Comparison of ENCODE assay signal across 9 mouse cellular contexts in the genomic region with DNA sequence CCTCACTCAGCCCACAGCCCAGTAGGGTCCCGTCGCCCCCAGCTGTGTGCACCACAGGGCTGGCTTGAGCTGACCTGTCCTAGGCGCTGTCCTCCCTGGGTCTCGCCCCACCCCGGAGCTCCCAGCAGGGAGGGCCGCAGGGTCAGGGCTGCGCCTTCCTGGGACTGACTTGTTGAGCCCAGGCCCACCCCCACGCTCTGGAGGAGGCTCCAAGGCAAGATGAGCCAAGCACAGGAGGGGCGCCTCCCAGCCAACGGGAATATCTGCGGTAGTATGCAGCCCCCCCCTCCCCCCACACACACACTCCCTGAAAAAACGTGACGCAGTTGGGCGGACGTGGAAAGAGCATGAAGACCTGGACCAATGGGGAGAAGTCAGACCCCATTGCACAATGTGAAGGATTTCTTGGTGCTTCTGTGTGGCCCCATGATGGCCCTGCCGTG. TPM values are rescaled to one million over a fixed set of nuclear protein-coding genes. Genes with fewer than 3 reads are reported as not detected.
DNase-seq lines count a peak whose midpoint lies in the region; ATAC-seq and TF ChIP-seq lines count a peak whose summit lies in the region.
"Had no signal": no experiment of that assay in that cellular context is flagged by ENCODE, and none has a peak within 500 bp of the region (broad histone marks: within the 10 kb centered on the region; RNA-seq: fewer than 3 reads in every experiment).

No protein-coding gene starts in this region.

- H3K27ac ChIP-seq in forebrain, embryonic 14.5 days (ENCODE audit: low read depth, low read length) = no peak overlapping the region
- H3K27ac ChIP-seq in hindbrain, embryonic 10.5 days = peak overlapping the region; percentile 82
- peak overlapping the region; percentile 68; the same call in 1 of the 2 replicates for H3K27ac ChIP-seq in lung, embryonic 14.5 days (ENCODE audit: low read depth)

- no peak for ATAC-seq in erythroblast, adult 5-6 weeks (replicated peaks; ENCODE audit: low FRiP score, poor library complexity, severe bottlenecking)
- peak; percentile 34; the same call in 1 of the 2 replicates for ATAC-seq in forebrain, embryonic 14.5 days
- peak; percentile 91 for ATAC-seq in lung, embryonic 14.5 days (ENCODE audit: insufficient read depth)
- ATAC-seq in neutrophil, adult 5-6 weeks (ENCODE audit: extremely low read depth, insufficient number of reproducible peaks, low FRiP score, poor library complexity, severe bottlenecking) = peak; percentile 82

- peak; percentile 35 for DNase-seq in forebrain, embryonic 14.5 days (ENCODE audit: low spot score)
- DNase-seq in hindbrain, embryonic 10.5 days (ENCODE audit: low spot score) = peak; percentile 56
- peak; percentile 79 for DNase-seq in lung, embryonic 14.5 days
- DNase-seq in layer of hippocampus, postnatal 25 days (ENCODE audit: extremely low spot score in 1 of 2, low spot score in 1 of 2) = no peak
- DNase-seq in c-Kit-positive CD71-positive TER-119-positive erythroid progenitor cells, embryonic 14.5 days (ENCODE audit: low spot score) = no peak

- H3K9me3 ChIP-seq in erythroblast, embryonic 14.5 days (ENCODE audit: control insufficient read depth, low read length) = no peaks in the 10 kb centered on the region
- H3K9me3 ChIP-seq in forebrain, embryonic 14.5 days (replicated peaks; ENCODE audit: control insufficient read depth, low read length) = no peaks in the 10 kb centered on the region
- no peaks in the 10 kb centered on the region for H3K9me3 ChIP-seq in hindbrain, embryonic 10.5 days
- no peaks in the 10 kb centered on the region for H3K9me3 ChIP-seq in lung, embryonic 14.5 days (ENCODE audit: low read depth, low read length)

- H3K36me3 ChIP-seq in erythroblast, embryonic 14.5 days (ENCODE audit: control insufficient read depth) = no peaks in the 10 kb centered on the region
- no peaks in the 10 kb centered on the region for H3K36me3 ChIP-seq in forebrain, embryonic 14.5 days (ENCODE audit: control insufficient read depth, insufficient read depth, low read length)
- H3K36me3 ChIP-seq in hindbrain, embryonic 10.5 days = no peaks in the 10 kb centered on the region
- H3K36me3 ChIP-seq in lung, embryonic 14.5 days (ENCODE audit: insufficient read depth) = no peaks in the 10 kb centered on the region

- H3K9ac ChIP-seq in forebrain, embryonic 14.5 days (ENCODE audit: low read length) = no peak overlapping the region
- H3K9ac ChIP-seq in lung, embryonic 14.5 days = peak overlapping the region; percentile 16; the same call in 1 of the 2 replicates

- H3K4me1 ChIP-seq in erythroblast, embryonic 14.5 days (ENCODE audit: control insufficient read depth) = peaks cover 6% of the 10 kb centered on the region
- H3K4me1 ChIP-seq in forebrain, embryonic 14.5 days (ENCODE audit: control insufficient read depth, insufficient read depth, low read length) = peaks cover 3% of the 10 kb centered on the region; the same call in 1 of the 2 replicates
- H3K4me1 ChIP-seq in hindbrain, embryonic 10.5 days (replicated peaks) = peaks cover 13% of the 10 kb centered on the region
- H3K4me1 ChIP-seq in lung, embryonic 14.5 days (ENCODE audit: insufficient read depth) = peaks cover 5% of the 10 kb centered on the region

- H3K4me2 ChIP-seq in forebrain, embryonic 14.5 days (ENCODE audit: low read length) = peak overlapping the region; percentile 36
- H3K4me2 ChIP-seq in lung, embryonic 14.5 days = peak overlapping the region; percentile 59

- H3K27me3 ChIP-seq in erythroblast, embryonic 14.5 days (ENCODE audit: control insufficient read depth) = peaks cover 29% of the 10 kb centered on the region
- H3K27me3 ChIP-seq in forebrain, embryonic 14.5 days (replicated peaks; ENCODE audit: control insufficient read depth, insufficient read depth, low read length) = no peaks in the 10 kb centered on the region
- H3K27me3 ChIP-seq in hindbrain, embryonic 10.5 days (ENCODE audit: insufficient read depth, poor library complexity, severe bottlenecking) = 0 out of 2 replicates have a peak, but pooled peaks cover 6% of the 10 kb centered on the region
- no peaks in the 10 kb centered on the region for H3K27me3 ChIP-seq in lung, embryonic 14.5 days (ENCODE audit: insufficient read depth, low read length)

- TF ChIP-seq CTCF in lung, embryonic 14.5 days (IDR thresholded peaks at IDR 0.05; ENCODE audit: low read depth) = no peak

- H3K4me3 ChIP-seq in erythroblast, embryonic 14.5 days (replicated peaks) = peak overlapping the region; percentile 14
- H3K4me3 ChIP-seq in forebrain, embryonic 14.5 days (ENCODE audit: low read depth, low read length) = no peak overlapping the region
- H3K4me3 ChIP-seq in hindbrain, embryonic 10.5 days = peak overlapping the region; percentile 42
- H3K4me3 ChIP-seq in lung, embryonic 14.5 days (ENCODE audit: low read depth, low read length) = peak overlapping the region; percentile 13

- WGBS in forebrain, embryonic 14.5 days = 20% methylated on average over 16 of the region's 16 CpGs
- 13% methylated on average over 16 of the region's 16 CpGs for WGBS in hindbrain, embryonic 10.5 days
- 9% methylated on average over 16 of the region's 16 CpGs for WGBS in lung, embryonic 14.5 days

RNA-seq across cellular contexts. Expression of a gene that starts 51.8 kb away (rescaled TPM):
- polyA plus RNA-seq in erythroblast, embryonic 14.5 days (2012) = not detected in 2 replicates
- not detected in 2 replicates for total RNA-seq in erythroblast, adult 5-6 weeks (2015; ENCODE audit: low replicate concordance)
- total RNA-seq in erythroblast, adult 5-6 weeks (2017; ENCODE audit: low replicate concordance) = not detected in 2 replicates
- polyA plus RNA-seq in forebrain, embryonic 14.5 days (2014; fragmentation: Nextera tagmentation; extraction: Ambion mirVana) = not detected in 2 replicates
- not detected in 2 replicates for polyA plus RNA-seq in hindbrain, embryonic 10.5 days (2016; fragmentation: Nextera tagmentation; extraction: Ambion mirVana)
- not detected in 2 replicates for polyA plus RNA-seq in lung, embryonic 14.5 days (2014; fragmentation: Nextera tagmentation; extraction: Ambion mirVana)
- not detected in 2 replicates for total RNA-seq in neutrophil, adult 5-6 weeks (2017)
- total RNA-seq in layer of hippocampus, postnatal 25 days (2021) = not detected
- polyA plus RNA-seq: cortical plate, adult 2 months had no signal

RNA-seq across cellular contexts. Expression of a gene that starts 58.1 kb away (rescaled TPM):
- 1.0 and 1.1 TPM in 2 replicates for polyA plus RNA-seq in erythroblast, embryonic 14.5 days (2012)
- total RNA-seq in erythroblast, adult 5-6 weeks (2015; ENCODE audit: low replicate concordance) = 55.8 and 86.7 TPM in 2 replicates
- total RNA-seq in erythroblast, adult 5-6 weeks (2017; ENCODE audit: low replicate concordance) = 115 and 140 TPM in 2 replicates
- polyA plus RNA-seq in forebrain, embryonic 14.5 days (2014; fragmentation: Nextera tagmentation; extraction: Ambion mirVana) = 61.9 and 64.6 TPM in 2 replicates
- polyA plus RNA-seq in hindbrain, embryonic 10.5 days (2016; fragmentation: Nextera tagmentation; extraction: Ambion mirVana) = 46.6 and 51.1 TPM in 2 replicates
- polyA plus RNA-seq in lung, embryonic 14.5 days (2014; fragmentation: Nextera tagmentation; extraction: Ambion mirVana) = 66.8 and 72.3 TPM in 2 replicates
- 249 and 279 TPM in 2 replicates for total RNA-seq in neutrophil, adult 5-6 weeks (2017)
- total RNA-seq in layer of hippocampus, postnatal 25 days (2021) = 10 to 100 TPM; 59.5 to 62.5 TPM

Comparison
In these comparisons a context has a peak if more than half of its experiments do, and no peak if none do; other contexts are left out.
1. DNase-seq: peak in forebrain, embryonic 14.5 days (single experiment), hindbrain, embryonic 10.5 days (single experiment) and lung, embryonic 14.5 days (single experiment); none in layer of hippocampus, postnatal 25 days (0 of 2) and c-Kit-positive CD71-positive TER-119-positive erythroid progenitor cells, embryonic 14.5 days (single experiment).
2. RNA of a gene that starts 58.1 kb away (polyA plus RNA-seq): 66.8 to 72.3 TPM in lung, embryonic 14.5 days, 61.9 to 64.6 TPM in forebrain, embryonic 14.5 days and 46.6 to 51.1 TPM in hindbrain, embryonic 10.5 days; 1.0 to 1.1 TPM in erythroblast, embryonic 14.5 days; every median in the first group is over 10 times any median in the second.